Mouse (Mus musculus) embryonic facial prominence, embryonic 15.5 days (tissue): ENCODE measurements around the gene Sbno2. TPM values are rescaled to one million over a fixed set of nuclear protein-coding genes. Genes with fewer than 3 reads are reported as not detected.
A peak's percentile ranks its signal among the peaks of the same experiment; 100 is the strongest.

ENCODE experiments used
- ATAC-seq: fragments of 200-750 bp; cut with Nextera tagmentation; 2 replicates; pipeline ENCODE4 v1.8.0; 2017; ENCODE audit warnings: low read depth, moderate TSS enrichment; ENCODE audit not compliant: insufficient number of reproducible peaks, low FRiP score, low TSS enrichment
- H3K27ac ChIP-seq: fragments of 300-500 bp; sonication (generic); replicated peaks from 2 replicates; pipeline ENCODE4 v1.5.1; 2015; ENCODE audit warnings: mild to moderate bottlenecking, inconsistent platforms
- H3K27me3 ChIP-seq: fragments of 300-500 bp; sonication (generic); 2 replicates; pipeline ENCODE4 v1.6.1; 2015; ENCODE audit warnings: inconsistent platforms
- H3K36me3 ChIP-seq: fragments of 300-500 bp; sonication (generic); 2 replicates; pipeline ENCODE4 v1.6.1; 2015; ENCODE audit warnings: mild to moderate bottlenecking, inconsistent platforms
- H3K4me1 ChIP-seq: fragments of 300-500 bp; sonication (generic); 2 replicates; pipeline ENCODE4 v1.6.1; 2015; ENCODE audit warnings: inconsistent platforms
- H3K4me2 ChIP-seq: fragments of 300-500 bp; sonication (generic); replicated peaks from 2 replicates; pipeline ENCODE4 v1.6.1; 2015; ENCODE audit warnings: mild to moderate bottlenecking, inconsistent platforms
- H3K4me3 ChIP-seq: fragments of 300-500 bp; sonication (generic); replicated peaks from 2 replicates; pipeline ENCODE4 v1.5.1; 2015; ENCODE audit warnings: mild to moderate bottlenecking, inconsistent platforms
- H3K9ac ChIP-seq: fragments of 300-500 bp; sonication (generic); 2 replicates; pipeline ENCODE4 v1.6.1; 2015; ENCODE audit warnings: inconsistent platforms
- H3K9me3 ChIP-seq: fragments of 300-500 bp; sonication (generic); replicated peaks from 2 replicates; pipeline ENCODE4 v1.6.1; 2016; ENCODE audit warnings: inconsistent platforms
- WGBS: fragments of 180-500 bp; shearing (Covaris S2); methylation state at CpG from one replicate; pipeline ENCODE4 v1.1.7; 2015; 5-methylcytosine and 5-hydroxymethylcytosine counted together
- polyA plus RNA-seq: library from polyadenylated mRNA; unstranded; fragments of >200 nt; fragmentation: Nextera tagmentation; extraction: Ambion mirVana; gene quantifications from 2 replicates; pipeline ENCODE4 v1.2.1, GENCODE M21; 2015

Gene Sbno2
- polyA plus RNA-seq, result 19.4 and 19.8 TPM in 2 replicates

- 0 out of 2 replicates have a peak within 1 kb of the TSS, but pooled peaks have one; percentile 12 for H3K9ac ChIP-seq
- no peaks in the 10 kb centered on the region for H3K36me3 ChIP-seq
- WGBS, result 52% methylated on average over 5 of the region's 5 CpGs
- no peaks in the 10 kb centered on the region for H3K9me3 ChIP-seq
- peak within 1 kb of the TSS; percentile 21 for H3K4me2 ChIP-seq
- H3K4me1 ChIP-seq, result peaks cover 22% of the 10 kb centered on the region
- no peaks in the 10 kb centered on the region for H3K27me3 ChIP-seq
- peak within 1 kb of the TSS; percentile 17 for H3K4me3 ChIP-seq
- no peak for ATAC-seq
- H3K27ac ChIP-seq, result peak within 1 kb of the TSS; percentile 74
Observed at GRCm38 (mm10) chr10:80105460-80105859, at the start of gene Sbno2. Sbno2 (minus strand) TSS chr10:80105571.

GRCm38 (mm10) chr10:80154384-80154783 lies 49.0 kb upstream of the Sbno2 start:
- 83% methylated on average over 7 of the region's 7 CpGs for WGBS
- Histone ChIP-seq H3K4me3 (no peak overlapping the region), H3K4me1 (peaks cover 77% of the 10 kb centered on the region), H3K36me3 (peaks cover 55% of the 10 kb centered on the region), H3K4me2 (no peak overlapping the region), H3K9ac (no peak overlapping the region), H3K27ac (no peak overlapping the region), H3K9me3 (no peaks in the 10 kb centered on the region), H3K27me3 (no peaks in the 10 kb centered on the region)
- no peak for ATAC-seq

GRCm38 (mm10) chr10:80153713-80154112 lies 48.3 kb upstream of the Sbno2 start:
- H3K4me3 ChIP-seq, result peak overlapping the region; percentile 90; the same call in 1 of the 2 replicates
- peaks cover 55% of the 10 kb centered on the region for H3K36me3 ChIP-seq
- H3K9ac ChIP-seq, result 0 out of 2 replicates have a peak overlapping the region, but pooled peaks have one; percentile 91
- no peaks in the 10 kb centered on the region for H3K9me3 ChIP-seq
- no peaks in the 10 kb centered on the region for H3K27me3 ChIP-seq
- ATAC-seq, result no peak
- peak overlapping the region; percentile 100 for H3K27ac ChIP-seq
- peaks cover 70% of the 10 kb centered on the region for H3K4me1 ChIP-seq
- 80% methylated on average over 19 of the region's 19 CpGs for WGBS
- H3K4me2 ChIP-seq, result peak overlapping the region; percentile 83; the same call in 1 of the 2 replicates

GRCm38 (mm10) chr10:80152873-80153260 lies 47.5 kb upstream of the Sbno2 start:
- peak overlapping the region; percentile 100 for H3K27ac ChIP-seq
- 33% methylated on average over 3 of the region's 3 CpGs for WGBS
- H3K36me3 ChIP-seq, result peaks cover 55% of the 10 kb centered on the region
- H3K9ac ChIP-seq, result peak overlapping the region; percentile 91; the same call in 1 of the 2 replicates
- ATAC-seq, result no peak
- no peaks in the 10 kb centered on the region for H3K9me3 ChIP-seq
- peak overlapping the region; percentile 90 for H3K4me3 ChIP-seq
- peak overlapping the region; percentile 83 for H3K4me2 ChIP-seq
- peaks cover 64% of the 10 kb centered on the region for H3K4me1 ChIP-seq
- H3K27me3 ChIP-seq, result no peaks in the 10 kb centered on the region

GRCm38 (mm10) chr10:80152071-80152872 lies 46.9 kb upstream of the Sbno2 start:
- Histone ChIP-seq H3K4me1 (peaks cover 66% of the 10 kb centered on the region), H3K4me2 (peak overlapping the region; percentile 83)
- 5% methylated on average over 14 of the region's 15 CpGs for WGBS

GRCm38 (mm10) chr10:80151211-80152034 lies 46.1 kb upstream of the Sbno2 start:
- under 1% methylated on average over 25 of the region's 26 CpGs for WGBS
- no peaks in the 10 kb centered on the region for H3K27me3 ChIP-seq
- peaks cover 66% of the 10 kb centered on the region for H3K4me1 ChIP-seq
- H3K4me3 ChIP-seq, result peak overlapping the region; percentile 90
- H3K27ac ChIP-seq, result peak overlapping the region; percentile 100
- no peak for ATAC-seq
- peak overlapping the region; percentile 91 for H3K9ac ChIP-seq
- H3K36me3 ChIP-seq, result peaks cover 42% of the 10 kb centered on the region
- H3K4me2 ChIP-seq, result peak overlapping the region; percentile 83
- no peaks in the 10 kb centered on the region for H3K9me3 ChIP-seq

More at GRCm38 (mm10) chr10:80152071-80152872, 46.9 kb upstream of the Sbno2 start:
- Histone ChIP-seq H3K9ac (peak overlapping the region; percentile 91), H3K27me3 (no peaks in the 10 kb centered on the region), H3K9me3 (no peaks in the 10 kb centered on the region), H3K36me3 (peaks cover 51% of the 10 kb centered on the region), H3K27ac (peak overlapping the region; percentile 100), H3K4me3 (peak overlapping the region; percentile 90)
- no peak for ATAC-seq

GRCm38 (mm10) chr10:80150226-80151210 lies 45.1 kb upstream of the Sbno2 start:
- H3K27me3 ChIP-seq, result no peaks in the 10 kb centered on the region
- peak overlapping the region; percentile 90 for H3K4me3 ChIP-seq
- no peak for ATAC-seq
- H3K4me2 ChIP-seq, result peak overlapping the region; percentile 83
- H3K27ac ChIP-seq, result peak overlapping the region; percentile 100
- peaks cover 33% of the 10 kb centered on the region for H3K36me3 ChIP-seq
- 0% methylated on average over 51 of the region's 71 CpGs for WGBS
- H3K9ac ChIP-seq, result peak overlapping the region; percentile 91
- H3K4me1 ChIP-seq, result peaks cover 67% of the 10 kb centered on the region
- H3K9me3 ChIP-seq, result no peaks in the 10 kb centered on the region

- H3K4me2 ChIP-seq, result peak overlapping the region; percentile 83
- H3K9me3 ChIP-seq, result no peaks in the 10 kb centered on the region
- peaks cover 65% of the 10 kb centered on the region for H3K4me1 ChIP-seq
- ATAC-seq, result peak; percentile 87
- peak overlapping the region; percentile 91 for H3K9ac ChIP-seq
- peaks cover 33% of the 10 kb centered on the region for H3K36me3 ChIP-seq
- H3K4me3 ChIP-seq, result peak overlapping the region; percentile 90
- peak overlapping the region; percentile 100 for H3K27ac ChIP-seq
- under 1% methylated on average over 85 of the region's 88 CpGs for WGBS
- H3K27me3 ChIP-seq, result no peaks in the 10 kb centered on the region
Observed at GRCm38 (mm10) chr10:80149291-80150225, 44.2 kb upstream of the Sbno2 start.

GRCm38 (mm10) chr10:80148610-80149290 lies 43.4 kb upstream of the Sbno2 start:
- Histone ChIP-seq H3K9me3 (no peaks in the 10 kb centered on the region), H3K4me1 (peaks cover 64% of the 10 kb centered on the region), H3K27me3 (no peaks in the 10 kb centered on the region), H3K9ac (peak overlapping the region; percentile 85), H3K27ac (peak overlapping the region; percentile 100), H3K36me3 (peaks cover 33% of the 10 kb centered on the region), H3K4me2 (peak overlapping the region; percentile 83), H3K4me3 (peak overlapping the region; percentile 90)
- ATAC-seq, result peak; percentile 45
- under 1% methylated on average over 55 of the region's 57 CpGs for WGBS
